Mouse (Mus musculus) bone marrow macrophage, adult 2 months (primary cell): ENCODE measurements around the gene Dntt.

Experiments
- CTCF ChIP-seq: IDR thresholded peaks from 2 replicates; pipeline ENCODE4 v1.5.1; 2012; ENCODE audit warnings: low read depth, mild to moderate bottlenecking, low read length, moderate library complexity
- POLR2A ChIP-seq: IDR thresholded peaks from 2 replicates; pipeline ENCODE4 v1.6.1; 2012; ENCODE audit warnings: mild to moderate bottlenecking, low read depth, low read length, borderline replicate concordance

DNA sequence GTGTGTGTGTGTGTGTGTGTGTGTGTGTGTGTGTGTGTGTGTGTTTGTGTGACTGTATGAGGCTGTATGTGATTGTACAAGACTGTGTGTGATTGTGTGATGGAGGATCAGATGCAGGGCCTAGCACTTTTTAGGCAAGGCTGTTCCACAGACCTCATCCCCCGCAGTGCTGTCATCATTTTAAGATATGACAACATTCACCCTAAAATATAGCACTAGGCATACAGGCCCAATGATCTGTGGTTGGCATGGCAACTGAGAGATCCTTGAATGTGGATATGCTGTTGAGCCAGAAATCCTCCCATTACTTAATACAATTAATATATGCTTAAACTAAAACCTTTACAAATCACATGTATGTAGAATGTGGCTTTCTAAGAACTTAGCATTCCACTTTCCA lies 44.5 kb upstream of the Dntt start:
- no peak for TF ChIP-seq CTCF
- TF ChIP-seq POLR2A: no peak
